In genomic region chr9:65828511-65828910, GRCm38 (mm10) we compare ENCODE assay signal across 8 mouse cellular contexts. TPM values are rescaled to one million over a fixed set of nuclear protein-coding genes. Genes with fewer than 3 reads are reported as not detected.
A peak's percentile ranks its signal among the peaks of the same experiment; 100 is the strongest.
DNase-seq lines count a peak whose midpoint lies in the region; ATAC-seq and TF ChIP-seq lines count a peak whose summit lies in the region.

No protein-coding gene starts in this region.

- H3K36me3 ChIP-seq in forebrain, postnatal 0 days (ENCODE audit: insufficient read depth): no peaks in the 10 kb centered on the region
- no peaks in the 10 kb centered on the region for H3K36me3 ChIP-seq in liver, postnatal 0 days (replicated peaks; ENCODE audit: insufficient read depth, low read length)

- no peak overlapping the region for H3K9ac ChIP-seq in forebrain, postnatal 0 days
- no peak overlapping the region; the same call in 1 of the 2 replicates for H3K9ac ChIP-seq in liver, postnatal 0 days (replicated peaks)

- WGBS in forebrain, postnatal 0 days: 51% methylated on average over 3 of the region's 3 CpGs
- 29% methylated on average over 3 of the region's 3 CpGs for WGBS in liver, postnatal 0 days (ENCODE audit: insufficient replicate concordance)

- peak overlapping the region; percentile 77 for H3K4me2 ChIP-seq in forebrain, postnatal 0 days (ENCODE audit: low read depth)
- H3K4me2 ChIP-seq in liver, postnatal 0 days (ENCODE audit: low read depth, low read length): peak overlapping the region; percentile 77

- ATAC-seq in CD4-positive, CD25-positive, alpha-beta regulatory T cell, adult 4 months: peak; percentile 19
- no peak for ATAC-seq in forebrain, postnatal 0 days
- ATAC-seq in liver, postnatal 0 days: no peak
- no peak for ATAC-seq in megakaryocyte-erythroid progenitor cell, adult 5-6 weeks (replicated peaks; ENCODE audit: low FRiP score, low TSS enrichment, poor library complexity, severe bottlenecking)

- H3K4me1 ChIP-seq in forebrain, postnatal 0 days (ENCODE audit: insufficient read depth): peaks cover 31% of the 10 kb centered on the region
- peaks cover 44% of the 10 kb centered on the region for H3K4me1 ChIP-seq in liver, postnatal 0 days (ENCODE audit: insufficient read depth)

- TF ChIP-seq CTCF in forebrain, postnatal 0 days (IDR thresholded peaks at IDR 0.05; ENCODE audit: low read depth): no peak
- no peak for TF ChIP-seq CTCF in liver, postnatal 0 days (IDR thresholded peaks at IDR 0.05; ENCODE audit: low read depth)

- H3K9me3 ChIP-seq in forebrain, postnatal 0 days (ENCODE audit: low read length): no peaks in the 10 kb centered on the region
- H3K9me3 ChIP-seq in liver, postnatal 0 days (ENCODE audit: low read length): no peaks in the 10 kb centered on the region

- H3K27ac ChIP-seq in forebrain, postnatal 0 days (ENCODE audit: low read depth, low read length): no peak overlapping the region
- peak overlapping the region; percentile 98; the same call in 1 of the 2 replicates for H3K27ac ChIP-seq in liver, postnatal 0 days (ENCODE audit: low read depth)

- no peak for TF ChIP-seq EP300 in liver, postnatal 0 days (IDR thresholded peaks at IDR 0.05; ENCODE audit: low read depth)

- peak; percentile 51 for DNase-seq in 3134 (ENCODE audit: extremely low read depth, insufficient read length, low spot score)
- DNase-seq in forebrain, postnatal 0 days: no peak
- DNase-seq in liver, postnatal 0 days: no peak
- no peak for DNase-seq in retina, postnatal 1 day
- DNase-seq in testis, postnatal 14 days (ENCODE audit: low spot score): no peak
- no peak for DNase-seq in gastrocnemius, postnatal 25 days

- H3K27me3 ChIP-seq in forebrain, postnatal 0 days (ENCODE audit: insufficient read depth, low read length): no peaks in the 10 kb centered on the region
- no peaks in the 10 kb centered on the region for H3K27me3 ChIP-seq in liver, postnatal 0 days (ENCODE audit: insufficient read depth, low read length)

- no peak overlapping the region for H3K4me3 ChIP-seq in forebrain, postnatal 0 days (ENCODE audit: low read depth, low read length)
- H3K4me3 ChIP-seq in liver, postnatal 0 days (ENCODE audit: low read depth, low read length): peak overlapping the region; percentile 78

RNA-seq across cellular contexts. Expression of gene Zfp609, which starts 1.1 kb away (rescaled TPM):
- 1 to 10 TPM; 2.7 TPM for polyA plus RNA-seq in CD4-positive, CD25-positive, alpha-beta regulatory T cell, adult 4 months (2017; shearing (Covaris generic))
- 9.8 and 9.9 TPM in 2 replicates for total RNA-seq in forebrain, postnatal 0 days (2014; rRNA removed)
- polyA plus RNA-seq in forebrain, postnatal 0 days (2015; fragmentation: Nextera tagmentation; extraction: Ambion mirVana): 3.8 and 5.0 TPM in 2 replicates
- 2.0 and 2.8 TPM in 2 replicates for polyA plus RNA-seq in liver, postnatal 0 days (2015; fragmentation: Nextera tagmentation; extraction: Ambion mirVana)
- total RNA-seq in megakaryocyte-erythroid progenitor cell, adult 5-6 weeks (2014; fragmentation: Nextera tagmentation): 25.5 and 31.8 TPM in 2 replicates
- 3.6 and 13.8 TPM in 2 replicates for total RNA-seq in megakaryocyte-erythroid progenitor cell, adult 5-6 weeks (2017)
- 10 to 100 TPM; 15.1 to 20.6 TPM for total RNA-seq in gastrocnemius, postnatal 25 days (2021)
